Mouse (Mus musculus) heart, embryonic 11.5 days (tissue): ENCODE results near the gene Egfl8. TPM values are rescaled to one million over a fixed set of nuclear protein-coding genes. Genes with fewer than 3 reads are reported as not detected.
A peak's percentile ranks its signal among the peaks of the same experiment; 100 is the strongest.

Experiments used
- ATAC-seq: fragments of 200-750 bp; cut with Nextera tagmentation; replicated peaks from 2 replicates; pipeline ENCODE4 v1.8.0; 2017; ENCODE audit warnings: moderate library complexity; ENCODE audit not compliant: insufficient number of reproducible peaks, low FRiP score, low TSS enrichment
- H3K27ac ChIP-seq: fragments of 300-500 bp; sonication (generic); 2 replicates; pipeline ENCODE4 v1.5.1; 2014; ENCODE audit warnings: mild to moderate bottlenecking, low read depth, low read length
- H3K27me3 ChIP-seq: fragments of 300-500 bp; sonication (generic); 2 replicates; pipeline ENCODE4 v1.6.1; 2014; ENCODE audit warnings: mild to moderate bottlenecking, low read length, mixed read lengths; ENCODE audit not compliant: control insufficient read depth, insufficient read depth
- H3K36me3 ChIP-seq: fragments of 300-500 bp; sonication (generic); 2 replicates; pipeline ENCODE4 v1.6.1; 2014; ENCODE audit warnings: mild to moderate bottlenecking, low read length, moderate library complexity, mixed read lengths; ENCODE audit not compliant: control insufficient read depth, insufficient read depth
- H3K4me1 ChIP-seq: fragments of 300-500 bp; sonication (generic); 2 replicates; pipeline ENCODE4 v1.6.1; 2014; ENCODE audit warnings: low read length; ENCODE audit not compliant: control insufficient read depth, insufficient read depth
- H3K4me2 ChIP-seq: fragments of 300-500 bp; sonication (generic); 2 replicates; pipeline ENCODE4 v1.6.1; 2014; ENCODE audit warnings: mild to moderate bottlenecking, moderate library complexity
- H3K4me3 ChIP-seq: fragments of 300-500 bp; sonication (generic); 2 replicates; pipeline ENCODE4 v1.5.1; 2014; ENCODE audit warnings: low read depth, low read length
- H3K9ac ChIP-seq: fragments of 300-500 bp; sonication (generic); 2 replicates; pipeline ENCODE4 v1.6.1; 2014; ENCODE audit warnings: mild to moderate bottlenecking, low read depth, low read length, moderate library complexity
- H3K9me3 ChIP-seq: fragments of 300-500 bp; sonication (generic); replicated peaks from 2 replicates; pipeline ENCODE4 v1.6.1; 2016; ENCODE audit warnings: low read length; ENCODE audit not compliant: control insufficient read depth
- WGBS: fragments of 180-500 bp; shearing (Covaris S2); extraction: QIAGEN DNeasy Blood & Tissue Kit; methylation state at CpG from one replicate; pipeline ENCODE4 v1.1.7; 2014; ENCODE audit not compliant: insufficient replicate concordance; 5-methylcytosine and 5-hydroxymethylcytosine counted together
- polyA plus RNA-seq: library from polyadenylated mRNA; unstranded; fragments of >200 nt; fragmentation: Nextera tagmentation; extraction: Ambion mirVana; gene quantifications from 2 replicates; pipeline ENCODE4 v1.2.1, GENCODE M21; 2014

Gene Egfl8
- polyA plus RNA-seq, 1 experiment from 2014 or later, result 0.82 TPM

DNA sequence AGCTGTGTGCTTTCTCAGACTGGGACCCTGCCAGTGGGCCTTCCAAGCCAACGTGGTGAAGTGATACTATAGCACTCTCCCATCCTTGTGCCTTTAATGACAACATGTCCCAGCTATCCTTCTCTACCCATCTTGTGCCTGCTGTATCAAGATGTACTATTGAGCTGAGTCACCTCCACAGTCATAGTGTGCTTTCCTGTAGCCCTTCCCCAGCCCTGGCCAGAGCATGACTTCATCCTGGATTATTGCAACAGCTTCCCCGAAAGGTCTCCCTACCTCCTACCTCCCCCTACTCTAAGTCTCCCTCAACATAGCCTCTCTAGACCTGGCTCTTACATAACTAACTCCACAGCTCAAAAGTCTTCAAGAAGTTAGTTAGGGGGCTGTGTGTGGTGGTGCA lies 19.9 kb upstream of the Egfl8 start:
- H3K4me3 ChIP-seq, result no peak overlapping the region
- H3K27ac ChIP-seq, result no peak overlapping the region
- no peak for ATAC-seq
- peaks cover 8% of the 10 kb centered on the region for H3K4me1 ChIP-seq
- H3K9me3 ChIP-seq, result no peaks in the 10 kb centered on the region
- H3K36me3 ChIP-seq, result no peaks in the 10 kb centered on the region
- 64% methylated on average over 2 of the region's 2 CpGs for WGBS
- no peak overlapping the region for H3K4me2 ChIP-seq
- H3K9ac ChIP-seq, result no peak overlapping the region
- H3K27me3 ChIP-seq, result peaks cover 33% of the 10 kb centered on the region

- Histone ChIP-seq H3K9ac (no peak overlapping the region), H3K4me3 (peak overlapping the region; percentile 30), H3K27me3 (peaks cover 51% of the 10 kb centered on the region), H3K9me3 (no peaks in the 10 kb centered on the region), H3K27ac (no peak overlapping the region), H3K4me2 (peak overlapping the region; percentile 60), H3K36me3 (no peaks in the 10 kb centered on the region), H3K4me1 (peaks cover 24% of the 10 kb centered on the region)
- ATAC-seq, result no peak
- under 1% methylated on average over 26 of the region's 26 CpGs for WGBS
Measured at GRCm38 (mm10) chr17:34632261-34632691, 16.5 kb upstream of the Egfl8 start.

DNA sequence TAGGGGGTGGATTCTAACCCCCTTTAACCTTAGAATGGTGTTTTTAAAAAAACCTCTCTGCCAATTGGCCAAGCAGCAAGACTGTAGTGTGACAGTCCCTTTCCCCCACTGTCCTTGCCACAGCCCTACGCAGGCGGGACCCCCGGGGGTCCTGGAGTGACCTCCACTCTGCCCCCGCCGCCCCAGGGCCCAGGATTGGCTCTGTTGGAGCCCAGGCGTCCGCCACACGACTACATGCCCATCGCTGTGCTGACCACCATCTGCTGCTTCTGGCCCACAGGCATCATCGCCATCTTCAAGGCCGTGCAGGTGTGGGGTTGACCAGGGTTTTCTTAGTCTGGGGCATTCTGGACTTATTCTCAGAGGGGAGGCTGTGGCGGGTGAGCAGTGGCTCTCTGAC lies 15.9 kb upstream of the Egfl8 start:
- Histone ChIP-seq H3K9me3 (no peaks in the 10 kb centered on the region), H3K36me3 (no peaks in the 10 kb centered on the region), H3K27ac (no peak overlapping the region), H3K4me1 (peaks cover 25% of the 10 kb centered on the region), H3K9ac (no peak overlapping the region), H3K27me3 (peaks cover 51% of the 10 kb centered on the region), H3K4me2 (peak overlapping the region; percentile 60), H3K4me3 (peak overlapping the region; percentile 30)
- no peak for ATAC-seq
- WGBS, result 6% methylated on average over 12 of the region's 12 CpGs

DNA sequence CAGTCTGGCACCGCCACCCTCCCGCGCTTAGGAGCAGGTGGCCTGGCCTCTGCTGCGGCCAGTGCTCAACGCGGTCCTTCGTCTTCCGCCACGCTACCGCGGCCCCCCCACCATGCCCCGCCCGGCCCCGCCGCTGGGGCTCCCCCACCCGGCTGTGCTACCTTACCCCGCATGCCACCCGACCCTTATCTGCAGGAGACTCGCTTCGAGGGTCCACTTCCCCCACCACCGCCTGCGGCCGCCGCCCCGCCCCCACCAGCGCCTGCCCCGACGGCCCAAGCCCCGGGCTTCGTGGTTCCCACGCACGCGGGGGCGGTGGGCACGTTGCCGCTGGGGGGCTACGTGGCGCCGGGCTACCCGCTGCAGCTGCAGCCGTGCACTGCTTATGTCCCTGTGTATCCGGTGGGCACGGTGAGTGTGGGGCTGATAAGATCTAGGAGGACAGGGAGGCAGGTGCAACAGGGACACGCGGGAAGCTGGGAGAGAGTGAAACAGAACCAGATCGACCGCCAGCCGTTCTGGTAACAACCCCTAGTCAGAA lies 15.1 kb upstream of the Egfl8 start:
- Histone ChIP-seq H3K9me3 (no peaks in the 10 kb centered on the region), H3K4me2 (peak overlapping the region; percentile 55), H3K27me3 (peaks cover 51% of the 10 kb centered on the region), H3K36me3 (no peaks in the 10 kb centered on the region), H3K27ac (no peak overlapping the region), H3K4me3 (peak overlapping the region; percentile 30), H3K9ac (no peak overlapping the region), H3K4me1 (peaks cover 32% of the 10 kb centered on the region)
- whole genome bisulfite sequencing, result 2% methylated on average over 44 of the region's 48 CpGs
- ATAC-seq, result no peak

DNA sequence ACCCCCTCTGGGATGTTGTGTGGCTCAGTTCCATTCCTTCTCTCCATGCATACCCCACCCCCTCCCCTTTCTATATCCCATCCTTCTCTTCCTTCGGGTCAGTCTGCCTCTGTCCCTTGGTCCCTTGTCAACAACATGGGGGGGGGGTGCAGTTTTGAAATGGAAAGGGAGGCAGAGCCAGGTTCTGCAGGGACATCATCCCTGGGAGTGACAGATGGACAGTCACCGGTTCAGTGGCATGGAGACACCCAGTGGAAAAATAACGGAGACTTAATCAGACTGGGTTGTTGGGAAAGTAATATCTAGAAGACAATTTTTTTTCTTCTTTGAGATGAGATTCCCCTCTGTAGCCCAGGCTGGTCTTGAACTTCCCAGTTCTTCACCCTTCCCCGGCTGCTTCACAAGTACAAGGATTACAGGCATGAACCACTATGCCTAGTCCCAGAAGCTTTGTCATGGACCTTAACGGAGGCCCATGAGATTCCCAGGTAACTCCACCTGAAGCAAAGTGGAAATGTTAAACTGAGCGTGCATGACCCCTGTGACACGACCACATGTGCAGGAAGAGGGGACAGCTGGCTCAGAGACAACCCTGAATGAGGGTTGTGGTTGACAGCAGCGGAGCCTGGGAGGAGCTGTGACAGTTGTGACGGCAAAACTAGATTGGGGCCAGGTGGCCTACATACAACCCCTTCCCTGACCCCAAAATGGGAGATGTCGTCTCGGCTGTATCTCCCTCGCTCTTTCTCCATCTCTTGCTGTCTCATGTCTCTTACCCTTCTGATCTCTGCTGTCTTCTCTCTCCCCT lies 14.2 kb upstream of the Egfl8 start:
- Histone ChIP-seq H3K27ac (no peak overlapping the region), H3K4me1 (peaks cover 32% of the 10 kb centered on the region), H3K9ac (no peak overlapping the region), H3K4me2 (no peak overlapping the region), H3K27me3 (peaks cover 49% of the 10 kb centered on the region), H3K4me3 (peak overlapping the region; percentile 30; the same call in 1 of the 2 replicates), H3K9me3 (no peaks in the 10 kb centered on the region), H3K36me3 (no peaks in the 10 kb centered on the region)
- ATAC-seq, result no peak
- 10% methylated on average over 12 of the region's 12 CpGs for WGBS

GRCm38 (mm10) chr17:34629221-34629751 lies 13.5 kb upstream of the Egfl8 start, which contains the start of gene Prrt1:
Prrt1 (plus strand) TSS chr17:34629533.
- H3K27me3 ChIP-seq, result peaks cover 49% of the 10 kb centered on the region
- WGBS, result 2% methylated on average over 16 of the region's 16 CpGs
- H3K4me3 ChIP-seq, result peak within 1 kb of the TSS; percentile 80

DNA sequence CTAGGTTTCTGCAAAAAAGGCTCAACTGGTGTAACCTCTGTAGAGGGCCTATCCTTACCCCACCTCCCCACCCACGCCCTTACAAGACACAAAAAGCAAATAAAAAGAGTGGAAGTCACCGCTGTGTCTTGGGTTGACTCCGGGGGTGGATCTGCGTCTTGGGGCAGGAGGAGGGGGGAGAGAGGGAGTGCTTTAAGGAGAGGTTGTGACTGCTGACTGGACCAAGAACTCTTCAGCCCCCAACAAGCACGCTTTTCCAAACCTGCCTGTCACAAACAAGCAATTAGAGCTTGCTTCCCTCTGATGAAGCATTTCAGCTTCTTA lies 12.8 kb upstream of the Egfl8 start:
- Histone ChIP-seq H3K9ac (peak overlapping the region; percentile 85; the same call in 1 of the 2 replicates), H3K9me3 (no peaks in the 10 kb centered on the region), H3K4me3 (peak overlapping the region; percentile 80), H3K4me1 (peaks cover 32% of the 10 kb centered on the region), H3K4me2 (peak overlapping the region; percentile 90), H3K27ac (no peak overlapping the region), H3K27me3 (peaks cover 46% of the 10 kb centered on the region), H3K36me3 (no peaks in the 10 kb centered on the region)
- 23% methylated on average over 5 of the region's 5 CpGs for WGBS
- ATAC-seq, result no peak

More at GRCm38 (mm10) chr17:34629221-34629751, 13.5 kb upstream of the Egfl8 start, which contains the start of gene Prrt1:
- Histone ChIP-seq H3K36me3 (no peaks in the 10 kb centered on the region), H3K9ac (peak within 1 kb of the TSS; percentile 85), H3K4me1 (peaks cover 32% of the 10 kb centered on the region), H3K4me2 (peak within 1 kb of the TSS; percentile 90), H3K27ac (peak within 1 kb of the TSS; percentile 93; the same call in 1 of the 2 replicates), H3K9me3 (no peaks in the 10 kb centered on the region)
- ATAC-seq, result no peak

DNA sequence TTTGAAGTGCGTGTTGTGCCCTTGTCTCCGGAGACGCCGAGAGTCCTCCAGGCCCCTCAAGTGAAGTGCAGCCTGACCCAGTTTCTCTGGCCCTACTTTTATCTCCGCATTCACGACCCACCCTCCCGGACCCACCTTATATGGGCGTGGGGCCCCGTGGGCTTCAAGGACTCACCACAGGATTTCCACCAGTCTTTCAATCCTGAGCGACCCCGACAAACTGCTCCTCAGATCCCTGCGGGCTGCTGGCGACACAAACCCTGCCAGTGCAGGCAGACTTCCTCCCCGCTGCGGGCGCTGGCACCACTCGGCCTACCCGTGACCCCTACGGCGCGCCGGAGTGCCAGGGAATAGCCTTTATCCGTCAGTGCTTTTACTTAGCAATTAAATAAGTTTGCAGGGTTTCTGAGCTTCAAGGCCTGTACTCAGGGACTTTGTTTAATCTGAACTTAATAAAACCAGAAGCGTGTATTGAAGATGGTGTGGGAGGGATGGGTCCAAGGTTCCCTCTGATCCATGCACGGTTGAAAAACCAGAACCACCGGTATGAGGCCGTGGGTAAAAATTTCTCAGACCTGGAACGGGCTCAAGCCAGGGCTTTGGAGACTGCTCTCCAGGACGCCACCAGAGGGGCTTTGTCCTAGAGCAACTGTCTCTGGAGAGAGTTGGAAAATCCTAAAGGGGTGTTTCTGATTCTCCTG lies 12.3 kb upstream of the Egfl8 start, which contains the start of gene Ppt2:
Gene Ppt2, minus strand, starts transcription at position 568 of the 701 bp plus-strand sequence.
- ATAC-seq, result no peak; the same call in 1 of the 2 replicates
- Histone ChIP-seq H3K9ac (peak within 1 kb of the TSS; percentile 85), H3K27ac (peak within 1 kb of the TSS; percentile 93), H3K9me3 (no peaks in the 10 kb centered on the region), H3K4me2 (peak within 1 kb of the TSS; percentile 90), H3K36me3 (no peaks in the 10 kb centered on the region), H3K4me3 (peak within 1 kb of the TSS; percentile 80), H3K27me3 (peaks cover 42% of the 10 kb centered on the region), H3K4me1 (peaks cover 32% of the 10 kb centered on the region)
- 4% methylated on average over 29 of the region's 29 CpGs for WGBS
